Mouse (Mus musculus) ovary, postnatal 36 days (tissue): Measurements from ENCODE around the gene Tmem158.

Experiments used
- DNase-seq: peaks from one replicate; pipeline ENCODE4 v3.0.0; 2022; ENCODE audit warnings: low spot score, mixed read lengths

Gene Tmem158

GRCm38 (mm10) chr9:123260611-123261021, at the start of gene Tmem158:
Gene Tmem158, minus strand, starts transcription at chr9:123260764.
- peak; percentile 86 for DNase-seq

DNA sequence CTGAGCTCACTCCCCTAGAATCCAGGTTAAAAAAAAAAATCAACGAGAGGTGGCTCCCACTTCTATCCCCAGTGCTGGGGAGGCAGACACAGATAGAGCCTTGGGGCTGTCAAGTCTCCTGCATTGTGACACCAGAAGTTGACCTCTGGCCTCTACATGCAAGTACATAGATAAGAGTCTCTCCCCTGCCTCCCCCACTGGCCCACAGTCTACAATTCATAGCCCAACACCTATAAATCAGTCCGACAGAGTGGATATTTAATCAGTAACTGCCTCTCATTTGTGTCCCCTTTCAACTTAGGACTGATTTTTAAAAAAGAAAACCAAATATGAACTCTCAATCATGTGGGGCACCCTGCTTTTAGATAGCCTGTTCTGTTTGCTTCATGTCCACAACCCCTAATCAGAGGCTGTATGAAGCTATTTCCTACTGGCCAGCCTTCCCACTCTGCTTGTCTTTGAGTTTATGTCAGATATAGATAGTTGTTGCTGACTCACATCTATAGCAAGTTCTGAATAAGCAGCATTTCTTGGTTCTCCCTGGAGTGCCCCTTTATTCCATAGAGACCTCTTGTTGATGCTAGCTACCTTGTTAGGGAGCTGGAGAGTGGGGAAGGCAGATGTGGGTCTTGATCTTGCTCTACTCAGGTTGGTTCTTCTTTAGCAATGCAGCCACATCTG, 49.3 kb upstream of the Tmem158 start:
- DNase-seq = no peak

GRCm38 (mm10) chr9:123309073-123309472, 48.5 kb upstream of the Tmem158 start:
- DNase-seq = no peak

- DNase-seq = no peak
Observed at GRCm38 (mm10) chr9:123304917-123305316, 44.4 kb upstream of the Tmem158 start.

GRCm38 (mm10) chr9:123303952-123304351, 43.4 kb upstream of the Tmem158 start:
- DNase-seq = no peak

DNA sequence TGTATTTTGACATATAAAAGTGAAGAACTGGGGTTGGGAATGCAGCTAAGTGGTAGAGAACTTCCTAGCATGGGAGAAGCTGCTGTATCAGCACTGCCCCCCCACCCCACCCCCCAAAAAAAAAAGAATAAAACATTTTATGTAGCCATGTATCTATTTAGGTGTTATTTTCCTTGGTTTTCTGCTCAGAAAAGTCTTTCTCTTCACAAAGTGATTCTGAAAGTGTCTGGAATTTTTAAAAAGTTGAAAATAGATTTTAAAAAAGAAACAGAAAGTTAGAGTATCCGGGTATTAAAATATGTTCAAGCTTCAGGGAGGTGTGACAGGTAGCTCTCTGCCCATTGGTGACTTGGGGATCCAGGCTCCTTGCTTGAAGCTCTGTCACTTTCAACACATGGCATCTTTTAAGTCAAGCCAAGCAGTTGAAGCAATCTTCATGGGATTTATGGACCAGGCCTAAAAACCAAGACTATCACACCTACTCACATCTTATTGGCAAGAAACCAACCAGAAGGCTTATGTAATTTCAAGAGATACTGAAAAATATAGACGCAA, 42.3 kb upstream of the Tmem158 start:
- no peak for DNase-seq

DNA sequence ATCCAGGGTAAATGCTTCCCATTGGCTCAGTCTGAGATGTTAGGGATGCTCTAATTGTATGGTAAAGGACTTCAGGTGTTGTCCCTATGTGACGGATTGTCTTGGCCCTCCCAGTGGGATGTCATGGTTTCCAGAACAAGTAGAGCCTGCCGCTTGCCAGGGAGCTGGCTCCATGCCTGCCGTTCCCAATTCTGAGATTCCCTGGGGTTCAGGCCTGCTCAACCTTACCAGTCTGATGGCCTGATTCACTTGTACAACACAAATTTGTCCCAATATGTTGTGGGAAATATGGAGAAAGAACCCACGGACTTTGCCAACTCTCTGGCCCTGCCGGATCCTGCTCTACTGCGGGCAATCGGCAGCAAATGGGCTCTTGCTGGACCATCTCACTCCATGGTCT, 37.3 kb upstream of the Tmem158 start:
- no peak for DNase-seq

- DNase-seq = no peak
Observed at GRCm38 (mm10) chr9:123296229-123296628, 35.7 kb upstream of the Tmem158 start.

DNA sequence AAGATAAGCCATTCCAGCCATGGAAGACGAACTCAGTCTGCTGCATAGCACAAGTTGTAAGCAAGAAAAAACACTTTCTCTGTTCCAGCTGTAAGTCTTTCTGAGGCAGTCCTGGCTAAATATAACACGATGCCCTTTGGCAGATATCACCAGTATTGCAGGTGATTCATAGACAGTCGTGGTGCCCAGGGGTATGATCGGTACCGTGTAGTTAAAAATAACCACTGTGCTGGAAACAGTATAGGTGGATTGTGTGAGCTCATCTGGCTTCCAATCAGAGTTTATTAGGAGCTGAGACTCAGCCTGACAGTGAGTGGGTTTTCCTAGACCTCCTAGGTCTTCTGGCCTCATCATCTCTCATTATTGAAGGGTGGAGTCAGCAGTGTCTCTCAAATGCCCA, 34.0 kb upstream of the Tmem158 start:
- no peak for DNase-seq

GRCm38 (mm10) chr9:123288378-123288777, 27.8 kb upstream of the Tmem158 start:
- no peak for DNase-seq

- DNase-seq = no peak
Observed at GRCm38 (mm10) chr9:123285623-123286022, 25.1 kb upstream of the Tmem158 start.

GRCm38 (mm10) chr9:123280775-123281174, 20.2 kb upstream of the Tmem158 start:
- DNase-seq = no peak

GRCm38 (mm10) chr9:123278003-123278402, 17.4 kb upstream of the Tmem158 start:
- no peak for DNase-seq

DNA sequence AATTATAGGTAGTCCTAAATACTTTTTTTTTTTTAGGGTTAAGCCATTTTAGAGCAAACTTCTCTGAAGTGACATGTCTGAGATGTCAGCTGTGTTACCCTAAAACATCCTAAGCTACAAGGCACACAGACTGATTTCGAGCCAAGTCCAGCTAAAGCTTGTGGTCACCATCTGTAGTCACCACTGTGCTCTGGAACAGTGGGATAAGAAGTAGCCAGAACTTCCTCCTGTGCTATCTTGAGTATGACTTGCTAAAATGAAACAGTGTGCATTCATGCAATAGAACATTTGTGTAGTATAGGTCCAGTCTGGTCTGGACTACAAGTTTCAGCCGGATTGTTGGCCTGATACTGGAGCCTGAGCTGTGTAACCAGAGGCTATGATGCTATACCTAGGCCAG, 14.8 kb upstream of the Tmem158 start:
- no peak for DNase-seq

- DNase-seq = no peak
Observed at GRCm38 (mm10) chr9:123274674-123275073, 14.1 kb upstream of the Tmem158 start.

GRCm38 (mm10) chr9:123273876-123274275, 13.3 kb upstream of the Tmem158 start:
- DNase-seq = no peak

- no peak for DNase-seq
Observed at GRCm38 (mm10) chr9:123271552-123271951, 11.0 kb upstream of the Tmem158 start.

DNA sequence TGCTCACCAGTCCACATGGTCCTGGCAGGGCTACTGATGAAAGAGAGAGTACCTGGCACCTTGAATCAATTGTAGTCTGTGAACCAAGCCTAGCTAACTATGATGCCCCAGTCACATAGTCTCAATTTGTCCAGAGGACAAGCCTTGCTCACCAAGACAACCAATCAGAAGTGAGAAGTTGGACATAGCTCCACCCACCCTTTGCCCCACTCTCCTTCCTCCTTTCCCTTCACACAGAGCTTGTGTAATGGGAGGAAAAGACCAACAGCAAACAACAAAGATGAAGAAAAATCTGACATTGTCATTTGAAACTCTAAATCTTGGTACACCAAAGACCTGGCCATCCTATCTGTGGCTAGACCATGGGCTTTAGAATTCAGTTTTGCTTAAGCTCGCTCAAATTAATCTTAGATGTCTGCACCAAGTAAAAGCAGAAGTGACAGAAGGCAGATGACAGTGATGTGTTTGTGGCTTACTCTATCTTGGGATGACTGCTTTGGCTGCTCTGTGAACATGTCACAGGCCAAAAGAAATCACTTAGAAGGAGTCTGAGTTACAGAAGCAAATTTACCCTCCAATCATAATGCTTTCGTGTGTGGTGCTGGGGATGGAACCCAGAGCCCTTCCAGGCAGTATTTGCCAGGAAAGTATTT, 9.5 kb upstream of the Tmem158 start:
- DNase-seq = no peak

- no peak for DNase-seq
Observed at GRCm38 (mm10) chr9:123259896-123260610, 511 bp downstream of the Tmem158 start.

- DNase-seq = peak; percentile 81
Observed at GRCm38 (mm10) chr9:123259461-123259895, 1.1 kb downstream of the Tmem158 start.

- DNase-seq = no peak
Observed at GRCm38 (mm10) chr9:123258796-123259195, 1.8 kb downstream of the Tmem158 start.

GRCm38 (mm10) chr9:123255736-123256135, 4.8 kb downstream of the Tmem158 start:
- no peak for DNase-seq

- DNase-seq = no peak
Observed at GRCm38 (mm10) chr9:123247992-123248391, 12.6 kb downstream of the Tmem158 start.
